Mouse (Mus musculus) midbrain, embryonic 16.5 days (tissue): ENCODE data around the gene Fam131a. TPM values are rescaled to one million over a fixed set of nuclear protein-coding genes. Genes with fewer than 3 reads are reported as not detected.

Source experiments
- ATAC-seq: fragments of 200-750 bp; cut with Nextera tagmentation; 2 replicates; pipeline ENCODE4 v1.8.0; 2017; ENCODE audit warnings: moderate TSS enrichment
- H3K27ac ChIP-seq: fragments of 300-500 bp; sonication (generic); 2 replicates; pipeline ENCODE4 v1.5.1; 2014; ENCODE audit warnings: mild to moderate bottlenecking, low read length, mixed read lengths
- H3K27me3 ChIP-seq: fragments of 300-500 bp; sonication (generic); 2 replicates; pipeline ENCODE4 v1.6.1; 2014; ENCODE audit warnings: low read depth, low read length, mixed read lengths; ENCODE audit not compliant: control insufficient read depth, insufficient read depth
- H3K36me3 ChIP-seq: fragments of 300-500 bp; sonication (generic); 2 replicates; pipeline ENCODE4 v1.6.1; 2014; ENCODE audit warnings: mild to moderate bottlenecking, low read length, moderate library complexity, mixed read lengths; ENCODE audit not compliant: control insufficient read depth, insufficient read depth
- H3K4me1 ChIP-seq: fragments of 300-500 bp; sonication (generic); 2 replicates; pipeline ENCODE4 v1.6.1; 2014; ENCODE audit warnings: mild to moderate bottlenecking, low read length, mixed read lengths; ENCODE audit not compliant: control insufficient read depth, insufficient read depth
- H3K4me2 ChIP-seq: fragments of 300-500 bp; sonication (generic); 2 replicates; pipeline ENCODE4 v1.6.1; 2014; ENCODE audit warnings: mild to moderate bottlenecking, low read length, mixed read lengths
- H3K4me3 ChIP-seq: fragments of 300-500 bp; sonication (generic); 2 replicates; pipeline ENCODE4 v1.5.1; 2014; ENCODE audit warnings: low read depth, mild to moderate bottlenecking, low read length, moderate library complexity, mixed read lengths
- H3K9ac ChIP-seq: fragments of 300-500 bp; sonication (generic); 2 replicates; pipeline ENCODE4 v1.6.1; 2014; ENCODE audit warnings: low read depth, low read length, mixed read lengths
- H3K9me3 ChIP-seq: fragments of 300-500 bp; sonication (generic); replicated peaks from 2 replicates; pipeline ENCODE4 v1.6.1; 2014; ENCODE audit warnings: mild to moderate bottlenecking, low read length, mixed read lengths; ENCODE audit not compliant: control insufficient read depth, poor library complexity, severe bottlenecking
- WGBS: fragments of 180-500 bp; shearing (Covaris S2); extraction: QIAGEN DNeasy Blood & Tissue Kit; methylation state at CpG from one replicate; pipeline ENCODE4 v1.1.7; 2014; 5-methylcytosine and 5-hydroxymethylcytosine counted together
- polyA plus RNA-seq: library from polyadenylated mRNA; unstranded; fragments of >200 nt; fragmentation: Nextera tagmentation; extraction: Ambion mirVana; gene quantifications from 2 replicates; pipeline ENCODE4 v1.2.1, GENCODE M21; 2015

Gene Fam131a
- polyA plus RNA-seq, 1 experiment from 2014 or later, result 66.5 TPM

DNA sequence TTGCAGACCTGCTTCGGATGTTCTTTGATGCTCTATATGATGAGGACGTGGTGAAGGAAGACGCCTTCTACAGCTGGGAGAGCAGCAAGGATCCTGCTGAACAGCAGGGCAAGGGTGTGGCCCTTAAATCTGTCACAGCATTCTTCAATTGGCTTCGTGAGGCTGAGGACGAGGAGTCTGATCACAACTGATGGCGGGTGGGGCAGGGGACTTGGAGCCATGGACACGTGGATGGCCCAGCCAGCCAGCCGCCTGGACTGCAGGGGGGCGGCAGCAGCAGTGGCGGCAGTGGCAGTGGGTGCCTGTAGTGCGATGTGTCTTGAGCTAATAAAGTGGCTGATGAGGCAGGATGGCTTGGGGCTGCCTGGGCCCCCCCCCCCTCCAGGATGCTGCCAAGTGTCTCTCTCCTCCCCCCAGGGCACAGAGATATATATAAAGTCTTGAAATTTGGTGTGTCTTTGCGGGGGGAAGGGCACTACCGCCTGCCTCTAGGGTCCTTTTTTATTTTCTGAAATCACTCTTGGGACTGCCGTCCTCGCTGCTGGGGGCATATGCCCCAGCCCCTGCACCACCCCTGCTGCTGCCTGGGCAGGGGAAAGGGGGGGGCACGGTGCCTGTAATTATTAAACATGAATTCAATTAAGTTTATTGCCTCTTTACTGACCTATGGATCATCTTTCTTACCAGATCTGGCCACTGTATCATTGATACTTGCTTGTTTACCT lies 638 bp upstream of the Fam131a start:
- Histone ChIP-seq H3K36me3 (peaks cover 36% of the 10 kb centered on the region), H3K9ac (peak overlapping the region; percentile 89; the same call in 1 of the 2 replicates)

GRCm38 (mm10) chr16:20694781-20695180 lies 1.7 kb downstream of the Fam131a start:
- peak overlapping the region; percentile 78; the same call in 1 of the 2 replicates for H3K4me2 ChIP-seq
- H3K36me3 ChIP-seq, result peaks cover 17% of the 10 kb centered on the region
- 74% methylated on average over 8 of the region's 8 CpGs for WGBS
- H3K9ac ChIP-seq, result no peak overlapping the region
- ATAC-seq, result no peak
- peaks cover 32% of the 10 kb centered on the region for H3K4me1 ChIP-seq
- H3K9me3 ChIP-seq, result no peaks in the 10 kb centered on the region
- H3K4me3 ChIP-seq, result no peak overlapping the region
- no peak overlapping the region; the same call in 1 of the 2 replicates for H3K27ac ChIP-seq
- H3K27me3 ChIP-seq, result no peaks in the 10 kb centered on the region

More for the DNA sequence above, 638 bp upstream of the Fam131a start:
- 38% methylated on average over 16 of the region's 16 CpGs for WGBS
- Histone ChIP-seq H3K4me3 (peak overlapping the region; percentile 73), H3K9me3 (no peaks in the 10 kb centered on the region), H3K4me1 (peaks cover 32% of the 10 kb centered on the region), H3K4me2 (peak overlapping the region; percentile 75), H3K27me3 (no peaks in the 10 kb centered on the region), H3K27ac (peak overlapping the region; percentile 98)
- ATAC-seq, result peak; percentile 0; the same call in 1 of the 2 replicates

DNA sequence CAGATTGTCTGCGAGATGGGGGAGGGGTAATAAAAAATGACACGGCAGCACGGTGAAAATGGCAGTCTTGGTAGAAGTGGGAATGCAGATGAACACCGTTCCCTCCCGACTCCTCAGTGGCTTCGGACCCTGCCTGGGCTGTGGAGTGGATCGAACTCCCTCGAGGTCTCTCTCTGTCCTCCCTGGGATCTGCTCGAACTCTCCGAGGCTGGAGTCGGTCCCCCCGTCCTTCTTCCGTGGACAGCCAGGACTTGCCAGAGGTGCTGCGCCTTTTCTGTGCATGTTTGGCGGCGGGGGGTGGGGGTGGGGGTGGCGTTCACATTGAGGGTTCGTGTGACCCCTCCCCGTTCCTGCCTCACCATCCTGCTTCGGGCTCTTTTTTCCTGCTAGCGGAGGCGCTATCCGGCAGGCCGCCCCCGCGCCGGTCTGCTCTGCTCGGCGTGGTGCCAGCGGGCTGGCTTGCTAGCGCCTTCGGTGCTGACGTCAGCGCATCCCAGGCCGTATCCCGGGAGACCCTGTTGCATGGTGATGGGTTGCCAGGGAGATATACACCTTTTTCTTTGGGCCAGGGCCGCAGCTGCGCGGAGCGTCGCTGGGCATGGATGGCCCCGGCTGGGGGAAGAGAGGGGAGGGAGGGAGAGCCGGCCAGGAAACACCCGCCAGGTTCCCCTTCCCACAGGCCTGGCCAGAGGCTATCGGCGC lies 2.7 kb downstream of the Fam131a start:
- Histone ChIP-seq H3K4me3 (peak overlapping the region; percentile 48), H3K9me3 (no peaks in the 10 kb centered on the region), H3K9ac (peak overlapping the region; percentile 76), H3K36me3 (peaks cover 12% of the 10 kb centered on the region; the same call in 1 of the 2 replicates), H3K27me3 (no peaks in the 10 kb centered on the region), H3K27ac (peak overlapping the region; percentile 87), H3K4me2 (peak overlapping the region; percentile 78), H3K4me1 (peaks cover 32% of the 10 kb centered on the region)
- WGBS, result under 1% methylated on average over 46 of the region's 46 CpGs
- ATAC-seq, result peak; percentile 83

- no peak overlapping the region for H3K9ac ChIP-seq
- WGBS, result 84% methylated on average over 5 of the region's 5 CpGs
- no peak for ATAC-seq
- H3K4me1 ChIP-seq, result peaks cover 31% of the 10 kb centered on the region
- no peaks in the 10 kb centered on the region for H3K9me3 ChIP-seq
- no peak overlapping the region for H3K4me2 ChIP-seq
- H3K27ac ChIP-seq, result no peak overlapping the region
- H3K4me3 ChIP-seq, result no peak overlapping the region
- H3K27me3 ChIP-seq, result no peaks in the 10 kb centered on the region
- H3K36me3 ChIP-seq, result peaks cover 7% of the 10 kb centered on the region; the same call in 1 of the 2 replicates
Measured at GRCm38 (mm10) chr16:20699266-20699665, 6.2 kb downstream of the Fam131a start.

DNA sequence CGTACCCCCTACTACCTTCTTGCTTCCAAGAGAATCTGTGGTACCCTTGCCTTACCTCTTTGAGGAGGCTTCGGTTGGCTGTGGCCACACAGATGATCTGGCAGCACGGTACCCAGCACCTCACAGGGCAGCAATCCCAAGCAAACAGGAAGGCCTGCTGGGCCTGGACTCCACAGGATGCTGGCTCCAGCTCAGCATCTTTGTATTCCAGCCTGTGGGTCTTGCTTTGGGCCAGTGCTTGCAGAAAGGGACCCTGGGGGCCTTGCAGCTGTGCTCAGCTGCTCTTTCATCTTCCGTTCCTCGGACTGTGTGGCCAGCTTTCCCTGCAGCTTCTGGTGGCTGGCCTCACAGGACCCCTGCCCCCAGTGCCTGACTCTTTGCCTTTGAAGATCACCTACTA lies 7.0 kb downstream of the Fam131a start:
- Histone ChIP-seq H3K4me2 (no peak overlapping the region), H3K36me3 (peaks cover 7% of the 10 kb centered on the region; the same call in 1 of the 2 replicates), H3K27me3 (no peaks in the 10 kb centered on the region), H3K27ac (no peak overlapping the region), H3K4me1 (peaks cover 24% of the 10 kb centered on the region), H3K9ac (no peak overlapping the region), H3K9me3 (no peaks in the 10 kb centered on the region), H3K4me3 (no peak overlapping the region)
- WGBS, result 26% methylated on average over 5 of the region's 5 CpGs
- ATAC-seq, result no peak

DNA sequence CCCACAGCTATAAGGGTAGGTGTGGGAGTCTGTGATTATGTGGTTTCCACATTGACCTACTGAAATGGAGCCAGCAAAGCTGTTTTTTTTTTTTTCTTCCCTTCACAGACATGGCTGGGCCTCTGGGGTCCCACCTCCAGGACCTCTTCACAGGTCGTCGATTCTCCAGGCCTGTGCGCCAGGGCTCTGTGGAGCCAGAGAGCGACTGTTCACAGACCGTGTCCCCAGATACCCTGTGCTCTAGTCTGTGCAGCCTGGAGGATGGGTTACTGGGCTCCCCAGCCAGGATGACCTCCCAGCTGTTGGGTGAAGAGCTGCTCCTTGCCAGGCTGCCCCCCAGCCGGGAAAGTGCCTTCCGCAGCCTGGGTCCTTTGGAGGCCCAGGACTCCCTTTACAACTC lies 8.3 kb downstream of the Fam131a start:
- Histone ChIP-seq H3K27me3 (no peaks in the 10 kb centered on the region), H3K4me1 (peaks cover 17% of the 10 kb centered on the region), H3K9me3 (no peaks in the 10 kb centered on the region), H3K9ac (peak overlapping the region; percentile 42; the same call in 1 of the 2 replicates), H3K36me3 (peaks cover 8% of the 10 kb centered on the region), H3K4me2 (no peak overlapping the region), H3K27ac (peak overlapping the region; percentile 34; the same call in 1 of the 2 replicates), H3K4me3 (no peak overlapping the region)
- WGBS, result 37% methylated on average over 7 of the region's 7 CpGs
- ATAC-seq, result no peak

- Histone ChIP-seq H3K4me1 (peaks cover 11% of the 10 kb centered on the region), H3K27ac (peak overlapping the region; percentile 34), H3K4me2 (no peak overlapping the region), H3K9ac (peak overlapping the region; percentile 42), H3K36me3 (peaks cover 11% of the 10 kb centered on the region), H3K27me3 (no peaks in the 10 kb centered on the region), H3K4me3 (no peak overlapping the region), H3K9me3 (no peaks in the 10 kb centered on the region)
- peak; percentile 26; the same call in 1 of the 2 replicates for ATAC-seq
- 9% methylated on average over 10 of the region's 12 CpGs for WGBS
Measured at GRCm38 (mm10) chr16:20701729-20702521, 8.9 kb downstream of the Fam131a start.

GRCm38 (mm10) chr16:20702522-20702893 lies 9.5 kb downstream of the Fam131a start:
- WGBS, result 2% methylated on average over 8 of the region's 8 CpGs
- Histone ChIP-seq H3K4me3 (no peak overlapping the region), H3K9ac (peak overlapping the region; percentile 42; the same call in 1 of the 2 replicates), H3K27ac (peak overlapping the region; percentile 34; the same call in 1 of the 2 replicates), H3K4me1 (peaks cover 11% of the 10 kb centered on the region), H3K9me3 (no peaks in the 10 kb centered on the region), H3K4me2 (no peak overlapping the region), H3K27me3 (no peaks in the 10 kb centered on the region), H3K36me3 (peaks cover 14% of the 10 kb centered on the region)
- peak; percentile 49 for ATAC-seq
